In the genomic region with DNA sequence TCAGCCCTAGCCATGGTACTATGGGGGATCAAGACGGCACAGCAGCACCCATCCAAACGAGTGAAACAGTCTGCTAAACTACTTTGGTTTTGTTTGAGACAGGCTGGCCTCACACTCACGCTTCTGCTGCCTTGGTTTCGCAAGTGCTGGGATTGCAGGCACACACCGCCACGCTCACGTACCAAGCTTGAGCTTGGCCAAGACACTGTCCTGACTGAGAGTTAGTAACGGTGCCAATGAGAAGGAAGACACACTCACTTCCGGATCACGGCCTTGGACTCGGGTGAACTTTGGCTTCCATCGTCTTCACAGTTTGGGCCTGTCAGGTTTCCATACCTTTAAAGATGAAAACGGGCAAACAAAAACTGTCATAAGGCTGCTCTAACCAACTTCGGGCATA, we compare ENCODE assay signal across 15 mouse cellular contexts.
"Had no signal": no experiment of that assay in that cellular context is flagged by ENCODE, and none has a peak within 500 bp of the region (broad histone marks: within the 10 kb centered on the region; RNA-seq: fewer than 3 reads in every experiment).

No protein-coding gene starts in this region.

- ATAC-seq: inflammation-experienced regulatory T-cells, adult 6 months; liver, embryonic 12.5 days had no signal

- H3K4me3 ChIP-seq: kidney, embryonic 15.5 days; limb, embryonic 10.5 days; limb, embryonic 13.5 days; liver, embryonic 12.5 days; liver, embryonic 15.5 days had no signal

- DNase-seq: kidney, adult 11 months; kidney, postnatal 14 days; kidney, postnatal 4 days; liver; midbrain, embryonic 14.5 days; thymus, adult 18-20 months; thymus, postnatal 36 days had no signal

- H3K9me3 ChIP-seq: kidney, embryonic 15.5 days; limb, embryonic 10.5 days; limb, embryonic 13.5 days; liver, embryonic 12.5 days; liver, embryonic 15.5 days had no signal

- H3K36me3 ChIP-seq: liver, embryonic 15.5 days had no signal

- H3K27ac ChIP-seq: kidney, embryonic 15.5 days; limb, embryonic 10.5 days; limb, embryonic 13.5 days; liver, embryonic 12.5 days; liver, embryonic 15.5 days; macrophage had no signal

- H3K4me2 ChIP-seq: kidney, embryonic 15.5 days; limb, embryonic 13.5 days; liver, embryonic 12.5 days; liver, embryonic 15.5 days; midbrain, embryonic 11.5 days had no signal

- H3K27me3 ChIP-seq: kidney, embryonic 15.5 days; limb, embryonic 13.5 days; liver, embryonic 12.5 days; liver, embryonic 15.5 days had no signal

- H3K9ac ChIP-seq: kidney, embryonic 15.5 days; limb, embryonic 13.5 days; liver, embryonic 12.5 days; liver, embryonic 15.5 days had no signal
